ENCODE assay signal across 12 mouse cellular contexts in the genomic region with DNA sequence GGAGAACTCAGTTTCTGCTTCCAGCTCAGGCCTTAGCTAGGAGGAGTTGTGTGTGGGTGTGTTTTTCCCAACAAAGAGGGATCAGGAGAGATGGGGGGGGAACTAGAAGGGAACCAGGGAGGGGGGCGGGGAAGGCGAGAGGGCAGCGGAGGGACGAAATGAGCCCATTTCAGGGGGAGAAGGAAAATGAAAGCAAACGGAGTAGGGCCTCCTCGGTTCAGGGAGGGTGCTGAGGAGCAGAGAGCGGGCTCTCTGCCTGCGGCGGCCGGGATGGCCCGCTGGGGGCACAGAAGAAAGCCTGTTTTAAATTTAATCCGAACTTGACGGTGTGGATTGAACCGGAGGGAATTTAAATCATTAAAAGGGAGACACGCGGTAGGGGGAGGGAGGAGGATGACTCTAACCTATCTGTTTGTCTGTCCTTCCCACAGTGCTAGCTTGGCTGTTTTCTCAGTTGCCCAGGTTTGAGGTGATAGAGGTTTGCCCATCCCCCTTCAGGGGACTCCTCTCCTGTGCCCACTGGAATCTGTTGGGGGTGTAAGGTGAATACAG. TPM values are rescaled to one million over a fixed set of nuclear protein-coding genes. Genes with fewer than 3 reads are reported as not detected.
DNase-seq lines count a peak whose midpoint lies in the region; ATAC-seq and TF ChIP-seq lines count a peak whose summit lies in the region.
"Had no signal": no experiment of that assay in that cellular context is flagged by ENCODE, and none has a peak within 500 bp of the region (broad histone marks: within the 10 kb centered on the region; RNA-seq: fewer than 3 reads in every experiment).

No protein-coding gene starts in this region.

- no peaks in the 10 kb centered on the region for H3K36me3 ChIP-seq in heart, embryonic 15.5 days
- no peaks in the 10 kb centered on the region for H3K36me3 ChIP-seq in thymus, adult 2 months (ENCODE audit: control insufficient read depth, insufficient read depth, low read length)
- H3K36me3 ChIP-seq in liver, embryonic 11.5 days (ENCODE audit: control insufficient read depth, insufficient read depth, low read length), result no peaks in the 10 kb centered on the region
- no peaks in the 10 kb centered on the region for H3K36me3 ChIP-seq in midbrain, postnatal 0 days (ENCODE audit: insufficient read depth, low read length)
- H3K36me3 ChIP-seq: hindbrain, embryonic 13.5 days had no signal

- H3K27me3 ChIP-seq in heart, embryonic 15.5 days, result peaks cover 98% of the 10 kb centered on the region
- peaks cover 37% of the 10 kb centered on the region for H3K27me3 ChIP-seq in thymus, adult 2 months (ENCODE audit: control insufficient read depth, insufficient read depth, low read length)
- H3K27me3 ChIP-seq in liver, embryonic 11.5 days (replicated peaks; ENCODE audit: control insufficient read depth, insufficient read depth, low read length), result peaks cover 100% of the 10 kb centered on the region
- peaks cover 89% of the 10 kb centered on the region for H3K27me3 ChIP-seq in midbrain, postnatal 0 days (ENCODE audit: insufficient read depth, low read length)

- ATAC-seq in heart, embryonic 15.5 days (replicated peaks; ENCODE audit: insufficient number of reproducible peaks, insufficient read depth, low FRiP score, low read depth), result no peak
- ATAC-seq in liver, embryonic 11.5 days (replicated peaks; ENCODE audit: low FRiP score), result no peak
- ATAC-seq in midbrain, postnatal 0 days (ENCODE audit: low FRiP score), result no peak
- ATAC-seq: forebrain, embryonic 16.5 days had no signal

- H3K9me3 ChIP-seq in heart, embryonic 15.5 days (replicated peaks), result no peaks in the 10 kb centered on the region
- no peaks in the 10 kb centered on the region for H3K9me3 ChIP-seq in liver, embryonic 11.5 days (ENCODE audit: control insufficient read depth, low read length)
- no peaks in the 10 kb centered on the region for H3K9me3 ChIP-seq in midbrain, postnatal 0 days (ENCODE audit: low read length)
- H3K9me3 ChIP-seq: hindbrain, embryonic 13.5 days had no signal

- no peak for DNase-seq in heart, adult 8-10 months (ENCODE audit: low spot score)
- DNase-seq in thymus, adult 2 months, result no peak
- DNase-seq in thymus, postnatal 14 days, result no peak
- no peak for DNase-seq in liver, embryonic 11.5 days (ENCODE audit: low spot score)
- DNase-seq in testis, postnatal 14 days (ENCODE audit: low spot score), result no peak
- no peak for DNase-seq in midbrain, postnatal 0 days (ENCODE audit: low spot score)
- DNase-seq in left cerebral cortex, postnatal 10 days (ENCODE audit: extremely low spot score in 1 of 2, low spot score in 2 of 2), result no peak
- DNase-seq: adrenal gland, postnatal 36 days had no signal

- intact Hi-C loops in left cerebral cortex, postnatal 10 days (cut with DNase I), result no loop called here

- H3K27ac ChIP-seq in heart, embryonic 15.5 days, result no peak overlapping the region
- H3K27ac ChIP-seq in thymus, adult 2 months (ENCODE audit: control insufficient read depth, insufficient read depth, low read length), result no peak overlapping the region
- H3K27ac ChIP-seq in liver, embryonic 11.5 days (ENCODE audit: low read depth, low read length), result no peak overlapping the region
- H3K27ac ChIP-seq in midbrain, postnatal 0 days (ENCODE audit: low read depth, low read length), result no peak overlapping the region
- H3K27ac ChIP-seq: hindbrain, embryonic 13.5 days had no signal

- 0 out of 2 replicates have a peak overlapping the region, but pooled peaks have one; percentile 21 for H3K9ac ChIP-seq in heart, embryonic 15.5 days
- H3K9ac ChIP-seq in liver, embryonic 11.5 days (ENCODE audit: low read depth, low read length), result no peak overlapping the region
- H3K9ac ChIP-seq in midbrain, postnatal 0 days (replicated peaks; ENCODE audit: low read length, poor library complexity, severe bottlenecking), result no peak overlapping the region
- H3K9ac ChIP-seq: hindbrain, embryonic 13.5 days had no signal

- peak overlapping the region; percentile 35 for H3K4me3 ChIP-seq in heart, embryonic 15.5 days
- peak overlapping the region; percentile 15; the same call in 1 of the 2 replicates for H3K4me3 ChIP-seq in thymus, adult 2 months (ENCODE audit: control insufficient read depth, insufficient read depth, low read length)
- H3K4me3 ChIP-seq in liver, embryonic 11.5 days (ENCODE audit: low read depth, low read length), result 0 out of 2 replicates have a peak overlapping the region, but pooled peaks have one; percentile 1
- no peak overlapping the region for H3K4me3 ChIP-seq in midbrain, postnatal 0 days (ENCODE audit: low read depth, low read length)
- H3K4me3 ChIP-seq: hindbrain, embryonic 13.5 days had no signal

- no peak for TF ChIP-seq CTCF in thymus, adult 2 months (IDR thresholded peaks at IDR 0.05; ENCODE audit: borderline replicate concordance, control insufficient read depth, extremely low read depth, insufficient read depth, low read length, poor library complexity)
- no peak for TF ChIP-seq CTCF in midbrain, postnatal 0 days (IDR thresholded peaks at IDR 0.05)

- peak overlapping the region; percentile 50 for H3K4me2 ChIP-seq in heart, embryonic 15.5 days
- H3K4me2 ChIP-seq in liver, embryonic 11.5 days, result peak overlapping the region; percentile 13; the same call in 1 of the 2 replicates
- H3K4me2 ChIP-seq in midbrain, postnatal 0 days (ENCODE audit: low read depth, low read length, poor library complexity, severe bottlenecking), result no peak overlapping the region
- H3K4me2 ChIP-seq: hindbrain, embryonic 13.5 days had no signal

- WGBS in heart, embryonic 15.5 days, result 2% methylated on average over 16 of the region's 16 CpGs
- 16% methylated on average over 16 of the region's 16 CpGs for WGBS in thymus, adult 2 months
- 3% methylated on average over 16 of the region's 16 CpGs for WGBS in liver, embryonic 11.5 days
- 3% methylated on average over 16 of the region's 16 CpGs for whole genome bisulfite sequencing in midbrain, postnatal 0 days

- peaks cover 19% of the 10 kb centered on the region for H3K4me1 ChIP-seq in heart, embryonic 15.5 days (replicated peaks)
- no peaks in the 10 kb centered on the region for H3K4me1 ChIP-seq in thymus, adult 2 months (replicated peaks; ENCODE audit: control insufficient read depth, insufficient read depth, low read length)
- peaks cover 4% of the 10 kb centered on the region for H3K4me1 ChIP-seq in liver, embryonic 11.5 days (replicated peaks; ENCODE audit: control insufficient read depth, insufficient read depth, low read length)
- no peaks in the 10 kb centered on the region for H3K4me1 ChIP-seq in midbrain, postnatal 0 days (ENCODE audit: insufficient read depth, low read length)

- TF ChIP-seq POLR2A in thymus, adult 2 months (IDR thresholded peaks at IDR 0.05; ENCODE audit: control insufficient read depth, extremely low read depth, insufficient read depth, low read length, poor library complexity), result no peak

RNA-seq across cellular contexts. Expression of a gene that starts 1.3 kb away (rescaled TPM):
- polyA plus RNA-seq in heart, embryonic 15.5 days (2015; fragmentation: Nextera tagmentation; extraction: Ambion mirVana), result 0.19 TPM in 1 of 2 replicates, not detected in the other
- total RNA-seq in heart, adult 8-10 months (2022), result not detected
- polyA plus RNA-seq in thymus, adult 2 months (2012; rRNA removed), result 0.05 and 0.14 TPM in 2 replicates
- 0.22 and 0.49 TPM in 2 replicates for polyA plus RNA-seq in liver, embryonic 11.5 days (2014; fragmentation: Nextera tagmentation; extraction: Ambion mirVana)
- not detected in 2 replicates for total RNA-seq in midbrain, postnatal 0 days (2014; rRNA removed)
- polyA plus RNA-seq in midbrain, postnatal 0 days (2015; fragmentation: Nextera tagmentation; extraction: Ambion mirVana), result not detected in 2 replicates
- total RNA-seq in left cerebral cortex, postnatal 10 days (2021), result not detected
- total RNA-seq: left cerebral cortex, postnatal 36 days had no signal
- polyA plus RNA-seq: forebrain, embryonic 16.5 days had no signal

RNA-seq across cellular contexts. Expression of a gene that starts 10.3 kb away (rescaled TPM):
- polyA plus RNA-seq in heart, embryonic 15.5 days (2015; fragmentation: Nextera tagmentation; extraction: Ambion mirVana), result 0.42 and 0.80 TPM in 2 replicates
- under 1 TPM in 1 of 4 experiments, not detected in 3; 0.12 TPM for total RNA-seq in heart, adult 8-10 months (2022)
- polyA plus RNA-seq in thymus, adult 2 months (2012; rRNA removed), result 0.15 and 0.32 TPM in 2 replicates
- polyA plus RNA-seq in liver, embryonic 11.5 days (2014; fragmentation: Nextera tagmentation; extraction: Ambion mirVana), result 4.1 and 5.3 TPM in 2 replicates
- 0.88 TPM in 1 of 2 replicates, not detected in the other for total RNA-seq in midbrain, postnatal 0 days (2014; rRNA removed)
- polyA plus RNA-seq in midbrain, postnatal 0 days (2015; fragmentation: Nextera tagmentation; extraction: Ambion mirVana), result not detected in 2 replicates
- total RNA-seq in left cerebral cortex, postnatal 10 days (2021), result not detected
- total RNA-seq: left cerebral cortex, postnatal 36 days had no signal
- polyA plus RNA-seq: forebrain, embryonic 16.5 days had no signal

RNA-seq across cellular contexts. Expression of a gene that starts 10.9 kb away (rescaled TPM):
- polyA plus RNA-seq in heart, embryonic 15.5 days (2015; fragmentation: Nextera tagmentation; extraction: Ambion mirVana), result 0.16 TPM in 1 of 2 replicates, not detected in the other
- not detected for total RNA-seq in heart, adult 8-10 months (2022)
- polyA plus RNA-seq in thymus, adult 2 months (2012; rRNA removed), result 0.10 and 0.15 TPM in 2 replicates
- polyA plus RNA-seq in liver, embryonic 11.5 days (2014; fragmentation: Nextera tagmentation; extraction: Ambion mirVana), result 0.18 and 0.43 TPM in 2 replicates
- total RNA-seq in midbrain, postnatal 0 days (2014; rRNA removed), result not detected in 2 replicates
- polyA plus RNA-seq in midbrain, postnatal 0 days (2015; fragmentation: Nextera tagmentation; extraction: Ambion mirVana), result not detected in 2 replicates
- not detected for total RNA-seq in left cerebral cortex, postnatal 10 days (2021)
- total RNA-seq: left cerebral cortex, postnatal 36 days had no signal
- polyA plus RNA-seq: forebrain, embryonic 16.5 days; hindbrain, embryonic 13.5 days had no signal

RNA-seq across cellular contexts. Expression of a gene that starts 12.9 kb away (rescaled TPM):
- 0.16 TPM in 1 of 2 replicates, not detected in the other for polyA plus RNA-seq in heart, embryonic 15.5 days (2015; fragmentation: Nextera tagmentation; extraction: Ambion mirVana)
- total RNA-seq in heart, adult 8-10 months (2022), result not detected
- 0.07 and 0.08 TPM in 2 replicates for polyA plus RNA-seq in thymus, adult 2 months (2012; rRNA removed)
- 1.3 and 1.9 TPM in 2 replicates for polyA plus RNA-seq in liver, embryonic 11.5 days (2014; fragmentation: Nextera tagmentation; extraction: Ambion mirVana)
- total RNA-seq in midbrain, postnatal 0 days (2014; rRNA removed), result not detected in 2 replicates
- polyA plus RNA-seq in midbrain, postnatal 0 days (2015; fragmentation: Nextera tagmentation; extraction: Ambion mirVana), result not detected in 2 replicates
- not detected for total RNA-seq in left cerebral cortex, postnatal 10 days (2021)
- total RNA-seq: left cerebral cortex, postnatal 36 days had no signal
- polyA plus RNA-seq: forebrain, embryonic 16.5 days had no signal

RNA-seq across cellular contexts. Expression of a gene that starts 20.6 kb away (rescaled TPM):
- polyA plus RNA-seq in heart, embryonic 15.5 days (2015; fragmentation: Nextera tagmentation; extraction: Ambion mirVana), result 0.43 and 0.57 TPM in 2 replicates
- total RNA-seq in heart, adult 8-10 months (2022), result under 1 TPM in 2 of 4 experiments, not detected in 2; 0.25 to 0.62 TPM
- 0.23 and 0.43 TPM in 2 replicates for polyA plus RNA-seq in thymus, adult 2 months (2012; rRNA removed)
- 1.3 and 1.5 TPM in 2 replicates for polyA plus RNA-seq in liver, embryonic 11.5 days (2014; fragmentation: Nextera tagmentation; extraction: Ambion mirVana)
- total RNA-seq in midbrain, postnatal 0 days (2014; rRNA removed), result not detected in 2 replicates
- polyA plus RNA-seq in midbrain, postnatal 0 days (2015; fragmentation: Nextera tagmentation; extraction: Ambion mirVana), result not detected in 2 replicates
- not detected for total RNA-seq in left cerebral cortex, postnatal 10 days (2021)
- total RNA-seq: left cerebral cortex, postnatal 36 days had no signal
- polyA plus RNA-seq: forebrain, embryonic 16.5 days had no signal
